Mouse (Mus musculus) lung, embryonic 16.5 days (tissue): ENCODE data around the gene Odf4. TPM values are rescaled to one million over a fixed set of nuclear protein-coding genes. Genes with fewer than 3 reads are reported as not detected.
A peak's percentile ranks its signal among the peaks of the same experiment; 100 is the strongest.

Source experiments
- ATAC-seq: fragments of 200-750 bp; cut with Nextera tagmentation; 2 replicates; pipeline ENCODE4 v1.8.0; 2017; ENCODE audit warnings: low read depth, mild to moderate bottlenecking, moderate library complexity
- H3K27ac ChIP-seq: fragments of 300-500 bp; sonication (generic); 2 replicates; pipeline ENCODE4 v1.5.1; 2014; ENCODE audit warnings: mild to moderate bottlenecking, control low read depth, low read length
- H3K27me3 ChIP-seq: fragments of 300-500 bp; sonication (generic); 2 replicates; pipeline ENCODE4 v1.6.1; 2014; ENCODE audit warnings: low read depth, low read length, mixed read lengths; ENCODE audit not compliant: control insufficient read depth, insufficient read depth
- H3K36me3 ChIP-seq: fragments of 300-500 bp; sonication (generic); 2 replicates; pipeline ENCODE4 v1.6.1; 2014; ENCODE audit warnings: low read length; ENCODE audit not compliant: control insufficient read depth, insufficient read depth
- H3K4me1 ChIP-seq: fragments of 300-500 bp; sonication (generic); replicated peaks from 2 replicates; pipeline ENCODE4 v1.6.1; 2014; ENCODE audit warnings: low read length, mixed read lengths; ENCODE audit not compliant: control insufficient read depth, insufficient read depth
- H3K4me2 ChIP-seq: fragments of 300-500 bp; sonication (generic); 2 replicates; pipeline ENCODE4 v1.6.1; 2014; ENCODE audit warnings: low read depth, low read length, control low read depth
- H3K4me3 ChIP-seq: fragments of 300-500 bp; sonication (generic); 2 replicates; pipeline ENCODE4 v1.5.1; 2014; ENCODE audit warnings: mild to moderate bottlenecking, low read length, control low read depth
- H3K9ac ChIP-seq: fragments of 300-500 bp; sonication (generic); 2 replicates; pipeline ENCODE4 v1.6.1; 2014; ENCODE audit warnings: low read length, control low read depth
- H3K9me3 ChIP-seq: fragments of 300-500 bp; sonication (generic); 2 replicates; pipeline ENCODE4 v1.6.1; 2016; ENCODE audit warnings: low read length; ENCODE audit not compliant: control insufficient read depth
- WGBS: fragments of 180-500 bp; shearing (Covaris S2); extraction: QIAGEN DNeasy Blood & Tissue Kit; methylation state at CpG from one replicate; pipeline ENCODE4 v1.1.7; 2014; 5-methylcytosine and 5-hydroxymethylcytosine counted together
- polyA plus RNA-seq: library from polyadenylated mRNA; unstranded; fragments of >200 nt; fragmentation: Nextera tagmentation; extraction: Ambion mirVana; gene quantifications from 2 replicates; pipeline ENCODE4 v1.2.1, GENCODE M21; 2015

Gene Odf4
- polyA plus RNA-seq, 1 experiment from 2014 or later: not detected

DNA sequence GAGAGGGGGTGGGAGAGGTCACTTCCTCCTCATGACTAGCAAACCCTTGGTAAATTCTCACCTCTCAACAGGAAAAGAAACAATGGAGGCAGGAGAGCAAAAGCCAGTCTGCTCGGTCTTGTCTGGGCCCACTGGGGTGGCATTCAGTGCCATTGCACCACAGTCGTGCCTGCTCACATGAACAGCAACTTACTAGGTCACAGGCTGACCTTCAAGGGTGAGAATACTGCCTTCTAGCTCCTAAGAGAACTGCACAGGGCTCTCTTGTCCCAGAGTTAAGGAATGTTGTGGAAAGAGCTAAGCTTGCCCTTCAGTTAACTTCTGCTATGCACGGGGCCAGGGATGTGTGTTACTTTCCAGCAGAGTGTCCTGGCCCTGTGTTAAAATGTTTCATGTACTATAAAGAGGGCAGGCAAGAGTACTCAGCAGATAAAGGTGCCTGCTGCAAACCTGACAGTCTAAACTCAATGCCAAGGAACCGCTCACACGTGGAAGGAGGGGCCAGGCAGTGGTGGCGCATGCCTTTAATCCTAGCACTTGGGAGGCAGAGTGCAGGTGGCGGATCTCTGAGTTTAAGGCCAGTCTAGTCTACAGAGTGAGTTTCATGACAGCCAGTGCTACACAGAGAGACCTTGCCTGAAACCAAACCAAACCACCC lies 17.9 kb downstream of the Odf4 start:
- no peak overlapping the region for H3K9ac ChIP-seq

GRCm38 (mm10) chr11:68907251-68907650 lies 19.6 kb downstream of the Odf4 start:
- ATAC-seq: no peak
- H3K36me3 ChIP-seq: peaks cover 34% of the 10 kb centered on the region

More for the DNA sequence above, 17.9 kb downstream of the Odf4 start:
- Histone ChIP-seq H3K9me3 (no peaks in the 10 kb centered on the region), H3K4me2 (no peak overlapping the region), H3K4me1 (peaks cover 5% of the 10 kb centered on the region), H3K4me3 (no peak overlapping the region), H3K27me3 (no peaks in the 10 kb centered on the region), H3K36me3 (peaks cover 22% of the 10 kb centered on the region), H3K27ac (peak overlapping the region; percentile 16; the same call in 1 of the 2 replicates)
- 39% methylated on average over 7 of the region's 7 CpGs for WGBS
- ATAC-seq: no peak

GRCm38 (mm10) chr11:68906461-68906790 lies 20.5 kb downstream of the Odf4 start:
- 38% methylated on average over 4 of the region's 4 CpGs for WGBS
- Histone ChIP-seq H3K27ac (no peak overlapping the region), H3K9ac (no peak overlapping the region), H3K9me3 (no peaks in the 10 kb centered on the region), H3K4me1 (peaks cover 11% of the 10 kb centered on the region), H3K4me3 (no peak overlapping the region), H3K4me2 (no peak overlapping the region), H3K36me3 (peaks cover 34% of the 10 kb centered on the region), H3K27me3 (no peaks in the 10 kb centered on the region)
- peak; percentile 55 for ATAC-seq

More at GRCm38 (mm10) chr11:68907251-68907650, 19.6 kb downstream of the Odf4 start:
- WGBS: 70% methylated on average over 3 of the region's 3 CpGs
- Histone ChIP-seq H3K9ac (no peak overlapping the region), H3K27ac (no peak overlapping the region), H3K4me3 (no peak overlapping the region), H3K9me3 (no peaks in the 10 kb centered on the region), H3K4me2 (no peak overlapping the region), H3K4me1 (peaks cover 11% of the 10 kb centered on the region), H3K27me3 (no peaks in the 10 kb centered on the region)

- no peak overlapping the region for H3K27ac ChIP-seq
These were observed 21.0 kb downstream of the Odf4 start for GRCm38 (mm10) chr11:68905665-68906460.

GRCm38 (mm10) chr11:68905138-68905531 lies 21.7 kb downstream of the Odf4 start:
- H3K4me1 ChIP-seq: peaks cover 11% of the 10 kb centered on the region
- H3K36me3 ChIP-seq: peaks cover 34% of the 10 kb centered on the region
- H3K4me3 ChIP-seq: no peak overlapping the region
- H3K4me2 ChIP-seq: no peak overlapping the region
- no peak overlapping the region for H3K9ac ChIP-seq
- no peaks in the 10 kb centered on the region for H3K27me3 ChIP-seq
- H3K9me3 ChIP-seq: no peaks in the 10 kb centered on the region
- no peak for ATAC-seq
- no peak overlapping the region for H3K27ac ChIP-seq
- WGBS: 85% methylated on average over 3 of the region's 3 CpGs

More at GRCm38 (mm10) chr11:68905665-68906460, 21.0 kb downstream of the Odf4 start:
- H3K9ac ChIP-seq: no peak overlapping the region
- no peaks in the 10 kb centered on the region for H3K9me3 ChIP-seq
- no peaks in the 10 kb centered on the region for H3K27me3 ChIP-seq
- no peak overlapping the region for H3K4me2 ChIP-seq
- no peak overlapping the region for H3K4me3 ChIP-seq
- 88% methylated on average over 9 of the region's 9 CpGs for WGBS
- H3K4me1 ChIP-seq: peaks cover 11% of the 10 kb centered on the region
- no peak; the same call in 1 of the 2 replicates for ATAC-seq
- H3K36me3 ChIP-seq: peaks cover 34% of the 10 kb centered on the region

- WGBS: 75% methylated on average over 8 of the region's 8 CpGs
These were observed 22.3 kb downstream of the Odf4 start for GRCm38 (mm10) chr11:68904375-68905137.

DNA sequence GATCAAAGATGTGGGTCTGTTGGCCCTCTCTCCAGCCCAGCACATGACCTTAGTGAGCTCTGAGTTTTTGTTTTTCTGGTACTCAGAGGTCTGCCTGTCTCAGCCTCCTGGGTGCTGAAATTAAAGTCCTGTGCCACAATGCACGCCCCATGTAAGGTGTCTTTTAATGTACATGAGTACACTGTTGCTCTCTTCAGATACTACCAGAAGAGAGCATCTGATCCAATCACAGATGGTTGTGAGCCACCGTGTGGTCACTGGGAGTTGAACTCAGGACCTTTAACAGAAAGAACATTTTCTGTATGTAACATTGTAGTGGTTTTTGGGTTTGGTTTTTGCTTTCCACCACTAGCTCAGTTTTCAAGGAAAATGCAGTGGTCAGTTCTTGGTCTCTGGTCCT lies 23.1 kb downstream of the Odf4 start:
- no peak overlapping the region for H3K9ac ChIP-seq
- H3K4me3 ChIP-seq: no peak overlapping the region
- H3K27ac ChIP-seq: no peak overlapping the region
- ATAC-seq: no peak
- peaks cover 11% of the 10 kb centered on the region for H3K4me1 ChIP-seq
- peaks cover 34% of the 10 kb centered on the region for H3K36me3 ChIP-seq
- 72% methylated on average over 2 of the region's 2 CpGs for WGBS
- no peaks in the 10 kb centered on the region for H3K27me3 ChIP-seq
- no peak overlapping the region for H3K4me2 ChIP-seq
- no peaks in the 10 kb centered on the region for H3K9me3 ChIP-seq

More at GRCm38 (mm10) chr11:68904375-68905137, 22.3 kb downstream of the Odf4 start:
- peaks cover 34% of the 10 kb centered on the region for H3K36me3 ChIP-seq
- no peak overlapping the region for H3K4me3 ChIP-seq
- no peaks in the 10 kb centered on the region for H3K27me3 ChIP-seq
- H3K9ac ChIP-seq: no peak overlapping the region
- no peak overlapping the region for H3K27ac ChIP-seq
- H3K4me1 ChIP-seq: peaks cover 11% of the 10 kb centered on the region
- H3K9me3 ChIP-seq: no peaks in the 10 kb centered on the region
- ATAC-seq: no peak
- H3K4me2 ChIP-seq: no peak overlapping the region

- no peaks in the 10 kb centered on the region for H3K27me3 ChIP-seq
- H3K9ac ChIP-seq: peak overlapping the region; percentile 97
- H3K4me1 ChIP-seq: peaks cover 11% of the 10 kb centered on the region
- H3K4me3 ChIP-seq: peak overlapping the region; percentile 94
- H3K4me2 ChIP-seq: peak overlapping the region; percentile 65
- no peak for ATAC-seq
- 75% methylated on average over 5 of the region's 5 CpGs for whole genome bisulfite sequencing
- H3K9me3 ChIP-seq: no peaks in the 10 kb centered on the region
- H3K27ac ChIP-seq: no peak overlapping the region
- H3K36me3 ChIP-seq: peaks cover 34% of the 10 kb centered on the region
These were observed 24.1 kb downstream of the Odf4 start for GRCm38 (mm10) chr11:68902823-68903222.

DNA sequence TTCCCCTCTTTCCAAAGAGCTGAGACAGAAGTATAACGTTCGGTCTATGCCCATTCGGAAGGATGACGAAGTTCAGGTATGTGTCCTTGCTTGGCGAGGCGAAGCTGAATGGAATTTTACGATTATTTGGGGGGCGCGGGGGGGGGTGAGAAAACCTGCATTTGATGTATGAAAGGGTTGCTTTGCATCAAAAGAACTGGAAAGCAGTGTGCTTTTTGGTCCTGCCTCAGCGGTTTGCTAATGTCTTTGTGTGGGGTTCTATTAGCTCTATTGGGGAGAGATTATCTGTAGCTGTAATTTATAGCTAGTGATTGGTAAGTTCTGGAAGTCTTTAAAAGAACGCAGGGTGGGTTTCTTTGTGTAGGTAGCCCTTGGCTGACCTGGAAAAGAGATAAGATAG lies 24.5 kb downstream of the Odf4 start:
- Histone ChIP-seq H3K27ac (no peak overlapping the region), H3K4me2 (peak overlapping the region; percentile 65), H3K27me3 (no peaks in the 10 kb centered on the region), H3K4me3 (peak overlapping the region; percentile 94), H3K9ac (peak overlapping the region; percentile 97), H3K36me3 (peaks cover 34% of the 10 kb centered on the region), H3K9me3 (no peaks in the 10 kb centered on the region), H3K4me1 (peaks cover 11% of the 10 kb centered on the region)
- 2% methylated on average over 11 of the region's 11 CpGs for WGBS
- no peak for ATAC-seq
